Mouse (Mus musculus) kidney, postnatal 14 days (tissue): ENCODE results near the gene Plxnd1.

Experiments
- DNase-seq: peaks from one replicate; pipeline ENCODE4 v3.0.0; 2022; ENCODE audit warnings: mixed read lengths

Plxnd1 gene

DNA sequence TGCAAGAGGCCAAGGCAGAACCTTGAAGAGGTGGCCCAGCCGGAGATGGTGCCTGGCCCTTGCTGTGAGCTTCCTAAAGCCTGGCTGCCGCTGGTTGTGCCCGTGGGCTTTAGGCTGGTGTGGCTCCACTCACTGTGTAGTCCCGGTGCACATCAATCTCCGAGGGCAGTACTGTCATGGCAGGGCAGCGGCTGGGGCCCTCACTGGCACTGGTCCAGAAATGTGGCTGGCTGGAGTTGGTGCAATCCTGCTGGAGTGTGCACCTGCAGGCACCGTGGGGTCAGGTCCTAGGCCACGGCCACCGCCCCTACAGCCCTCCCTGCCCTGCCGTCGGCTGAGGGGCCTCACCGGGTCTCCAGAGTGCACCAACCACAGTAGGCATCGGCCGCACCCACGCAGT, 17.0 kb downstream of the Plxnd1 start:
- no peak for DNase-seq

- DNase-seq: no peak
These were observed 19.2 kb downstream of the Plxnd1 start for GRCm38 (mm10) chr6:115975606-115976005.

DNA sequence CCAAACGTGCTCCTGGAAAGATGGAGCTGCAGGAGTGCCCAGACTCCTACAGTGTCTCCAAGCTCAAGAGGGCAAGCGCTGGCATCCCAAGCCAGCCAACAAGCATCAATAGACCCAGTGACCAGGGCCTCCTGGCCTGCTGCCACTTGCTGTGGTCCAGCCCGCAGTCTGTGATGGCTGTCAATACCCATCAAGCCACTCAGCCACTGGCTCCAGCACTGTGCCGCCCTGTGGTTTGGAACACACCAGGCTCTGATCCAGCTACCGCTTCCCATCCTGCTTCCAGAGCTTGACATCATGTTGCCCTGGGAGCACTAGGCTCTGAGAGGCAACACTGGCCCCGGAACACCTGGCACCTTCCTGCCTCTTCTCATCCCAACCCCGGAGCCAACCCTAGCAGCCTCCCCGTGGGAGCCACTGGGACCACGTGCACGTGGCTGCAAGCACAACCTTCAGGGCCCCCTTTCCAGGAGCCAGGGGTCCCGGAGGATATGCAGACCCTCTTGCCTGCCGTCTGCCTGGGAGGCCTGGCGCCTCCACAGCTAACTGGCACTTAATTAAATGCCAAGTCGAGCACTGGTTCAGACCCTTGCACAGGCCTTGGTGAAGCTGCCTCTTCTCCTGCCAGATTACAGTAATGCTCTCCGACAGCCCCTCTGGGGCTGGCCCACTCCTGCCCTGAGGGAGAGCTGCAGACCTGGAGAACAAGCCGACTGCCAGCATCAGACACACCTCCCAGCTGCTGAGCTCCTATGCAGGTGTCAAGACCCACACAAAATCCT, 20.7 kb downstream of the Plxnd1 start:
- no peak for DNase-seq

DNA sequence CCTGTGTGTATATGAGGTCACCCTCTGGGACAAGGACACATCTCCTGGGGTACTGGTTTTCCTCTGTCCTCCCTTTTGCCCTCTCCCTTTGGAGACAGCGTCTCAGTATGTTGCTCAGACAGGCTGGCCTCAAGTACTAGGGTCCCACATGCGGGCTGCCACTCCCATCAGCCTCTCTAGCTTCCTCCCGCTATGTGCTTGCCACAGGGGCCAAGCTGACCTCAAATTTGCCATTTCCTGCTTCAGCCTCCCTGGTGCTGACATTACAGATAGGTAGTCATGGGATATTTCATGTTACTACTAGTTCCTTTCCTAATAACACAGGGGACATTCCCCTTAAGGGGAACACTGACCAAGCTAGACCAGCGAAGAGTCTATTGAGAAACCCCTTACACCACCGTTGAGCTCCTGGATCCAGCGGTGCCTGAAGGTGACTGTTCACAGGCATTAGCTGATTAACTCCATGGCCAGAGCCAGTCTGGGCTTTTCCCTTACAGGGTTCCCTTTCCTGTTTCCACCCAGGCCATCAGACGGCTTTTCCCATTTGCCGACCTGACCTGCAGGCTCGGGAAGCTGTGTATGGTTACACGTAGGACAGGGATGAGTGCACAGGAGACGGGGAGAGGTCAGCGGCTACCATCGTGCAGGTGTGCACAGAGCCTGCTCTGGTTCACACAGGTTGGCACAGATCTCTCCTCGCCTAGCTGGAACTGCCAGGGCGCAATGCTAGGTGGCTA, 21.5 kb downstream of the Plxnd1 start:
- no peak for DNase-seq

DNA sequence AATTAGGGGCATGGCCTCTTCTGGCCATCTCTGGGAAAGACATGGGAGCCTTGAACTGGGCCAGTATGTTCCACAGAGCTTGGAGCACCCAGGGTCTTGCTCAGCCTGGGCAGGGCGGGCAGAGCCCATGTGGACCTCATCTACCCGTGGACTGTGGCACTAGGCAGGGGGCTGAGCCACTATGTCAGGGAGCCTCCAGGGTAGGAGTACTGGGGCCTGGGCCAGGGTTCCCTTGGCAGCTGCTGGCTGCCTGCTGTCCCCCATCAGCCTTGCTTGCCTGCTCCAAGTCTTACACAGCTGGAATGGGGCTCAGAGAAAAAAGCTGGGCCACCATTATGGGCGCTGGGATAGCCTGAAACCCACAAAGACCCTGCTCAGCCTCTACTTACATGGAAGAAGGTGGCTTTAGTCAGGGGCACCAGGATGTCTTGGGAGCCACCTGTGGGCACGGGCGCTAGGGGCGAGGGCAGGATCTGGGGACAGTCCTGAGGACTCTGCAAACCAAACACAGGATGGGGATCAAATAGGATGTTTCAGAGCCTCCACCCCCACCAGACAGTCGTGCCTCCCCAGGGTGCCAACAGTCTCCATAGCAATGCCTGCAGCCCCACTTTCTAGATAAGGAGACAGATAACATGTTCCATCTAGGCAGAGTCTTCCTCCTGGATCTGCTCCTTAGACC, 22.6 kb downstream of the Plxnd1 start:
- DNase-seq: no peak

GRCm38 (mm10) chr6:115971273-115972060, 23.3 kb downstream of the Plxnd1 start:
- peak; percentile 59 for DNase-seq

DNA sequence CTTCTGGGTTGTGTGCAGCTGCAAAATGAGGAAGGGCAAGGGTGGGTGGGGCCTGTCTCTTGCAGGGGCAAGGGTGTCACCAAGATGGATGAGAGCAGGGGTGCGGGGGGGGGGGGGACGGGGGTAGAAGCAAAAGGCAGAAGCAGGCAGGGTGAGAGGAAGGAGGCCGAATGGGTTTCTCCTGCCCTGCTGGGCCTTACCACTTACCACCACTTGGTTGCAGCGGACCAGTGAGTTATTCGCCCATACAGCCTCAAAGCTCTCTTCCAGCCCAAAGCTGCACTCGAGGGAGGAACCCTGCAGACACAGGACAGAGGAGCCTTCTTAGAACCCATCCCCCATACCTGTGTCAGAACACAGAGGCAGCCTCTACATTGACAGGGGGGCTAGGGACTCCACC, 24.9 kb downstream of the Plxnd1 start:
- no peak for DNase-seq

- no peak for DNase-seq
These were observed 25.7 kb downstream of the Plxnd1 start for GRCm38 (mm10) chr6:115969103-115969502.

DNA sequence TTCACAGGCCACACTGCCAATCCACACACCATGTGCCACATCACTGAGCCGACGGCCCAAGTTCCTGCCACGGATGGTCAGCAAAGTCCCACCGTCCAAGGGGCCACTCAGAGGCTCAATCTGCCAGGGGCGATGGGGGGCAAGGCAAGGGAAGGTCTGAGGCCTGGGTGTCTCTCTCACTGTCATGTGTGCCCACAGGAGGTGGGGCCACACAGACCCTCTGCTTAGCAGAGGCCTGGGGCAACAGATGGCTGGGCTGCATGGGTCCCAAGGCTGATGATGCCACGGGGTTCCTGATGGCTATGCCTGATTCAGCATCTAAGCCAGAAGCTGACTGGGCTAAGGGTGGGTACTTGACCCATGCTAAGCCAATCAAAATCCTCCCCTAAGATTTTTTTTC, 26.1 kb downstream of the Plxnd1 start:
- DNase-seq: no peak

DNA sequence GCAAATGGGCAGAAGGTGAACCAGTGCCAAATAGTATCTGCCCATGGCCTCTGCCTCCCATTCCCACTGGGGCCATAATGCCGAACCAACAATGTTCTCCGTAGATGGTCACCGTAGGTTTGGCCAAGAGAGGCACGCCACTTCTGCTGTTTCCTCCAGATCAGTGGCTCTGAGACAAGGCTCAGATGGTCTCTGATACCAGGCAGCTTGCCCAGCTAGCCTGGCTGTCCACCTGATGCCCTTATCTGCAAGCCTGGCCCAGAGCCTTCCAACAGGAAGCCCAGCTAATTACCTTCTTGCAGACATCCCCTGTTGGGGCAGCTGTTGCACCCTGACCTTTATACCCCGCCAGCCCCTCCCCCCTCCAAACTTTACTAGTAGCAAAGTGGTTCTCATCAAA, 26.7 kb downstream of the Plxnd1 start:
- no peak for DNase-seq

- DNase-seq: no peak
These were observed 27.4 kb downstream of the Plxnd1 start for GRCm38 (mm10) chr6:115967291-115967880.

DNA sequence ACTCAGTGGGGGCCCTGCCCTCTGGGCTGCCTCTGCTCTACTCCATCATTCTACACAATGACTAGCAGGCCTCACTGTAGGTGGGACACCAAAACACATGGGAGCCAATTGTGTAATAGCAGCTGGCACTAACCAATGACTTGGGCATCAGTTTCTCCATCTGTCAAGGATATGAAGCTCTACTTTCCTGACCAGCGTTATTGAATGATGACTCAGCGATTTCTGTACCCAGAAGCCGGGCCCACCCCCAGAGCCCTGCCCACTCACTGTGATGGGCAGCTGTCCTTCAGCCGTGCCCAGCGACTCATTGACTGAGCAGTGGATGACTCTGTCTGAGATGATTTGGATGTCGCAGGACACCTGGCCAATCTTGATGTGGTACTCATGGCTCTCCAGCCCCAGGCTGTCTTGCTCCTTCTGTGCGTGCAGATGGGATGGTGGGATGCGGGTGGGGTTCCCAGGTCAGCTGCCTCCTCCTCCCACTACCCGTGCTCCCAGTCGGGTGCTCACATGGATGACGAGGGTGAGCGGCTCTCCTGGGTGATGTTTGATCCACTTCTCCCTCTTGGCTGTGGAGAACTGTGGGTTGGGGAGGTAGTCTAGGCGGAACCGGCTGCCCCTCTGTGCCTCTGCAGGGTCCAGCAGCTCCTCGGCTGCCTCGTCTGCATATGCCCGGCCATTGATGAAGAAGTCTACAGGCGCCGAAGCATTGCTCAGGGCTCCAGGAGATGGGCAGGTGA, 28.4 kb downstream of the Plxnd1 start:
- DNase-seq: no peak

DNA sequence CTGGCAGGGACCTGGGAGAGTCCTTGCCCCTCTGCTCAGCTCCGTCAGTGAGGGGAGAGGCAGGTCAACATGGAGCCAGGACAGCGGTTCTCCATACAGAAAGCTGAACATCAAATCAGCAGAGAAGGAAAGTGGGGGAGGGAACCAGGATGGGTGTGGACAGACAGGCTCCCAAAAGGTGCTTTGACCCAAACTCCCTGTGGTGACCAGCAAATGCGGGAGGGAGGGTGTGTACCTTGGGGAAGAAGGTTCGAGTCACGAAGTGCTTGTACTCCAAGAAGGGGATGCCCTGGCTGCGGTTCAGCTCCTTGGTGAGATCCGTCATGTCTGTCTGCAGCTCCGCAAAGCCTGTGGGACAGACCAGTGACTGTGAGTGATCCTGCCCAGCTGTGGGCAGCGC, 31.1 kb downstream of the Plxnd1 start:
- no peak for DNase-seq

DNA sequence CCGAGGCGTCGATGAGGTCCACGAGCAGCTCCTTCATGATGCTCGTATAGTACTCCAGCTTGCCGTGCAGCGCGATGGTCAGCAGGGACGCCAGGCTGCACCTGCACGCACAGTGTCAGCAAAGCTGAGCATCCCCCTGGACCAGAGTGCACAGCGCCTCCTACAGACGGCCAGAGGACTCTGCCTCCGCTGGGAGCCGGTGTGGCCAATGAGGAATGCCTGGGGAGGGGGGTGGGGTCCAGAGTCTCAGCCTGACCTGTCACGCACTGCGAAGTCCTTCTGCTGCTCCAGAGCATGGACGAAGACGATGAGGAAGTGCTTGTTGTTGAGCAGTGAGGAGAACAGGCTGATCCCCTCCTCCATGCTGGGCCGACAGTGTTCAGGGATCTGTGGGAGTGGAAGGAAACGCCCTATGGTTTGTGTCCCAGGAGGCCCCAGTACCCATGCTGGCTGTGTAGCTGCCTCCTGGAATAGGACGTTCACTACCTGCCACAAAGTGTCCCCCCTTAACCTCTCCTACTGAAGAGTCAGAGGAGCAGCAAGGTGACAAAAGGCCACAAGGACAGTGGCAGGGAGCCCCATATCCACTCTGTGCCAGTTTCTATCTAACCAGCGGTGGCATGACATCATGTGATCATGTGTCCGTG, 32.2 kb downstream of the Plxnd1 start:
- DNase-seq: no peak

- no peak for DNase-seq
These were observed 33.1 kb downstream of the Plxnd1 start for GRCm38 (mm10) chr6:115961743-115962142.

DNA sequence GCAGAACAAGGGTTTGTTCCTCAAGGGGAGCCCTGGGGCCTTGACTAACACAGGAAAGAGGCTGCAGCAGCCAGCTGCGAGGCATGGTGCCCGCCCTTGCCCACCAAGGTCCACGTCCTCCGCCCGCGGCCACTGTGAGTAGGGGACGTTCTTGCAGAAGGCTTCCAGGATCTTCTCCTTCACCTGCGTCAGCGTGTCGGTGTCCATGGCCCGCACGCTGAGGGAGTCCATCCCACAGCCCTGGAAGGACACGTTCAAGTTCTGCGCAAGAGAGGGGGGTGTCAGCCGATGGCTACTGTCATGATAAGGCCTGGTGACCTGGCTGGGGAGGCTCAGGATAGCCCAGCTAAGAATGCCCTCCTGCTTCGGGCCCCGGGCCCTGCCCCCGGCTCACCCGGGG, 34.5 kb downstream of the Plxnd1 start:
- no peak for DNase-seq

- DNase-seq: peak; percentile 89
These were observed 35.6 kb downstream of the Plxnd1 start for GRCm38 (mm10) chr6:115959151-115959691.

DNA sequence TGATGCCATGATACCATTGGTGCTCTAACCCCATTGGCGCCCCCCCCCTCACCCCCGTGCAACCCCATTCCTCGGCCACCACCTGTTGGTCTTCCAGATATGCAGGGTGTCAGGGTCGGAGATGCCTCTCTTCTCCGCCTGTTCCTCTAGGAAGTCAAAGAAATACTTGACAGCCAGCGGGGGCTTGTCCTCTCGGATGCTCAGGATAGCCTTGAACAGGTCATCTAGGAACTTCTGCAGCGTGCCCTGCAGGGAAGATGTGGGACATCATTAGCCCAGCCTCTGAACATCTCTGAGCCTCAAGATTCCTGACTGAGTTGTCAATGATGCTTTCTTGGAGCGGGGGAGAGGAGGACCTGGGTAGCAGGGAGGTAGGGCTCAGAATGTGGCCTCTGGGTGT, 36.4 kb downstream of the Plxnd1 start:
- DNase-seq: no peak

DNA sequence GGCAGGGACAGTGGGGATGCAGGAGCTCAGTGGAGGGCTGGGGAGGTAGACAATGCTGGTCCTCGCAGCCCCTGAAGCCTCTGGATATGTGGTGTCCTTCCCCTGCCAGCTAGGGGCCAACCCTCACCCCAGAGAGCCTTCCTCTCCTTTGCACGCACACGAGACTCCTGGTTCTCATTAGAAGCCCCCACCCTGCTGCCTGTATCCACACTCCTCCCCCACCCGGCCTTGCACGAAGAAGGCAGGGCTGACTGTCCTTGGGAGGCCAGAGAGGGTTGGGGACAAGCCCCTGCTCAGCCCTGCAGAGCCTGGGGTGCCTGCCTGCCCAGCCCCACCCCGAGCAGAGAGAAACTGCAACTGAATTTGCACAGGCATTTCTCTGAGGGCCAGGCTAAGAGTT, 37.1 kb downstream of the Plxnd1 start:
- DNase-seq: no peak

GRCm38 (mm10) chr6:115956922-115957601, 37.7 kb downstream of the Plxnd1 start:
- DNase-seq: peak; percentile 81
